Mouse (Mus musculus): ENCODE measurements around the gene Ero1lb. TPM values are rescaled to one million over a fixed set of nuclear protein-coding genes. Genes with fewer than 3 reads are reported as not detected.
"Not testable (repeated sequence)": the region's sequence is repeated elsewhere in the genome, so short reads cannot be mapped to it uniquely, and the experiment has no call there.

The Ero1lb gene
- polyA plus RNA-seq, 1 experiment from 2014 or later = 13.7 TPM

DNA sequence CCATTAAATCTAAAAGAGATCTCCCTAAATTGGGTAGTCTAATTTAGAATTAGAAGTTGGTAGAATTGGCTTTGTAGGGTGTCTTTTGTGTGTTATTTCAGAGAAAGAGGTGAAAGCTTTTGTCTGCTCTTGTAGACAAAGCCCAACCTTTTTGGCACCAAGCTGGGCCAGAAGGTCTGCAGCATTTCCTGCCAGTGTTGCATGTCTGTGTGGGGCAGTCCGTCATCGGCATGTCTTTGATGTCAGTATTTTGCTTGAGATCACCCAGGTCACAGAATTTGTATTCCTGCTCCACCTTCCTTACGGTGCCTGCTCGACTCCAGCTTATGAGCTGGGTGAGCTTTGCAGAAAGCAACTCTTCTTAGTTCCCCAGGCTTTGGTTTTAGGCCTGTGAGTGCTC, 31.4 kb downstream of the Ero1lb start:
- 78% methylated on average over 4 of the region's 4 CpGs for WGBS
- H3K4me2 ChIP-seq (replicated peaks); H3K27me3 ChIP-seq; ATAC-seq (ENCODE audit: low FRiP score, low read depth); H3K4me3 ChIP-seq; H3K9ac ChIP-seq (replicated peaks); H3K36me3 ChIP-seq; H3K27ac ChIP-seq (replicated peaks); H3K4me1 ChIP-seq; H3K9me3 ChIP-seq: not testable (repeated sequence)

- not testable (repeated sequence) for H3K4me2 ChIP-seq (replicated peaks); H3K27me3 ChIP-seq; H3K9ac ChIP-seq (replicated peaks); H3K27ac ChIP-seq (replicated peaks); H3K4me3 ChIP-seq; H3K4me1 ChIP-seq; ATAC-seq (ENCODE audit: low FRiP score, low read depth); H3K9me3 ChIP-seq
- H3K36me3 ChIP-seq = 0 out of 2 replicates have a peak, but pooled peaks cover 13% of the 10 kb centered on the region
Observed at GRCm38 (mm10) chr13:12610206-12610605, 44.5 kb downstream of the Ero1lb start.

GRCm38 (mm10) chr13:12614026-12614425, 48.4 kb downstream of the Ero1lb start:
- H3K4me3 ChIP-seq; H3K9ac ChIP-seq (replicated peaks); ATAC-seq (ENCODE audit: low FRiP score, low read depth); H3K27me3 ChIP-seq; H3K27ac ChIP-seq (replicated peaks); H3K9me3 ChIP-seq; H3K4me2 ChIP-seq (replicated peaks); H3K4me1 ChIP-seq: not testable (repeated sequence)
- 89% methylated on average over 6 of the region's 6 CpGs for WGBS
- peaks cover 28% of the 10 kb centered on the region for H3K36me3 ChIP-seq

DNA sequence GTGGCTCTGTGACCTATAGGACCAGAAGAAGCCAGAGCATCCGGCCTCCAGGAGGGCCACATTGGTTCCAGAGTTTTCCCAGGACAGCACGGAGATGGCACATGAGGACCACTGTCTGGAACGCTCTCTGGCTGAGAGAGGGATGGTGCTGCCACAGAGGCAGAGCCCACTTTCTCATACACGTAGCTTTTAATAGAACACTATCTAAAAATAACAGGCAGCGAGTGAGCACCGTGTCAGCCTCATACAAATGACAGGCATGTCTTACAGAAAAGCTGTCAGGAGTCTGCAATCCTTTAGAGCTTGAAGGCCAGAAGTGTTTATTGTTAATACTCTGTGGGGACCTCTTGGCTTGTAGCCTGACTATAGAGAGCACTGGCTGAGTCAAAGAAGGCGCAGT, 48.9 kb downstream of the Ero1lb start:
- not testable (repeated sequence) for H3K27me3 ChIP-seq; H3K4me1 ChIP-seq; H3K4me2 ChIP-seq (replicated peaks); H3K9ac ChIP-seq (replicated peaks); H3K4me3 ChIP-seq; H3K27ac ChIP-seq (replicated peaks); H3K9me3 ChIP-seq; ATAC-seq (ENCODE audit: low FRiP score, low read depth)
- 84% methylated on average over 7 of the region's 7 CpGs for WGBS
- H3K36me3 ChIP-seq = peaks cover 33% of the 10 kb centered on the region

DNA sequence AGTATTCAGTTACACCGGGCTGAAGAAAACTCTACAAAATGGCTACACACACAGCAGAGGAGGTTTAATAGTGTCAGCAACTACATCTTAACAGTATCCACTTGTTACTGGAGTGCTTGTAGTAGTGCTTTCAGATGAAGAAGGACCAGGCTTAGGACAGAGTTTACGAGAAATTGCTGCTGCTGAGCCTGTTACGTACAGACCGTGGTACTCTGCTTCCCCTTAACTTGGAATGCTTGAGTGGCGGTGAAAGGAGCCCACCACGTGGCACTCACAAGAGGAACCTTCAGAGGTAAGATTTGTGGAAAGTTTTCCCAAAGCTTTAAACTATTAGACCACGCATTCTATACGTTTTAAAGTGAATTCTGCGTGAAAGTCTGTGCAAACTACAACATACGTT, 49.3 kb downstream of the Ero1lb start:
- WGBS = 93% methylated on average over 10 of the region's 10 CpGs
- H3K27ac ChIP-seq (replicated peaks); H3K4me1 ChIP-seq; ATAC-seq (ENCODE audit: low FRiP score, low read depth); H3K9me3 ChIP-seq; H3K4me3 ChIP-seq; H3K4me2 ChIP-seq (replicated peaks); H3K9ac ChIP-seq (replicated peaks); H3K27me3 ChIP-seq: not testable (repeated sequence)
- H3K36me3 ChIP-seq = peaks cover 37% of the 10 kb centered on the region

GRCm38 (mm10) chr13:12616489-12616888, 50.8 kb downstream of the Ero1lb start:
- 94% methylated on average over 3 of the region's 3 CpGs for WGBS
- not testable (repeated sequence) for ATAC-seq (ENCODE audit: low FRiP score, low read depth); H3K27me3 ChIP-seq; H3K4me1 ChIP-seq; H3K9me3 ChIP-seq; H3K9ac ChIP-seq (replicated peaks); H3K4me2 ChIP-seq (replicated peaks); H3K27ac ChIP-seq (replicated peaks); H3K4me3 ChIP-seq
- H3K36me3 ChIP-seq = peaks cover 52% of the 10 kb centered on the region

GRCm38 (mm10) chr13:12619808-12620207, 54.1 kb downstream of the Ero1lb start:
- not testable (repeated sequence) for H3K27me3 ChIP-seq; H3K4me3 ChIP-seq; H3K4me1 ChIP-seq; H3K9ac ChIP-seq (replicated peaks); H3K9me3 ChIP-seq; ATAC-seq (ENCODE audit: low FRiP score, low read depth); H3K4me2 ChIP-seq (replicated peaks); H3K27ac ChIP-seq (replicated peaks)
- WGBS = 93% methylated on average over 8 of the region's 8 CpGs
- H3K36me3 ChIP-seq = peaks cover 56% of the 10 kb centered on the region

GRCm38 (mm10) chr13:12626061-12626460, 60.4 kb downstream of the Ero1lb start:
- H3K27ac ChIP-seq (replicated peaks); ATAC-seq (ENCODE audit: low FRiP score, low read depth); H3K4me2 ChIP-seq (replicated peaks); H3K4me3 ChIP-seq; H3K27me3 ChIP-seq; H3K4me1 ChIP-seq; H3K9me3 ChIP-seq; H3K9ac ChIP-seq (replicated peaks): not testable (repeated sequence)
- H3K36me3 ChIP-seq = peaks cover 25% of the 10 kb centered on the region
- WGBS = 89% methylated on average over 3 of the region's 3 CpGs

DNA sequence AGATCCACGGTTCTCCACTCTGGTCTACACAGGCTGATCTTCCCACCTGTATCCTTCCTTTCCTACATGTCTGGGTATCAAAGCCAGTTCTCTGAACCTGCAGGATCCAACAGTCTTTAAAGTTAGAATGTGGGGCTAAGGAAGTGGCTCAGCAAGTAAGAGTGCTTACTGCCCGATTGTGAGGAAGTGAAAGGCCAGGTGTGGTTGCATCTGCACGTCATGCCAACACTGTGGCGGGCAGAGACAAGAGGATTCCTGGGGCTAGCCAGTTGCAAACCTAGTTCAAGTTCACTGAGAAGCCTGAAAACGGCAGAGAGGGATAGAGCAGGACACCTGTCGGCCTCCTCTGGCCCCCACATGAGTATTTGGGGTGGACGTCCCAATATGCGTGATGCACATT, 62.1 kb downstream of the Ero1lb start:
- H3K4me3 ChIP-seq; H3K9ac ChIP-seq (replicated peaks); H3K27me3 ChIP-seq; H3K4me1 ChIP-seq; H3K4me2 ChIP-seq (replicated peaks); ATAC-seq (ENCODE audit: low FRiP score, low read depth); H3K9me3 ChIP-seq; H3K27ac ChIP-seq (replicated peaks): not testable (repeated sequence)
- H3K36me3 ChIP-seq = peaks cover 11% of the 10 kb centered on the region
- 90% methylated on average over 8 of the region's 8 CpGs for WGBS

DNA sequence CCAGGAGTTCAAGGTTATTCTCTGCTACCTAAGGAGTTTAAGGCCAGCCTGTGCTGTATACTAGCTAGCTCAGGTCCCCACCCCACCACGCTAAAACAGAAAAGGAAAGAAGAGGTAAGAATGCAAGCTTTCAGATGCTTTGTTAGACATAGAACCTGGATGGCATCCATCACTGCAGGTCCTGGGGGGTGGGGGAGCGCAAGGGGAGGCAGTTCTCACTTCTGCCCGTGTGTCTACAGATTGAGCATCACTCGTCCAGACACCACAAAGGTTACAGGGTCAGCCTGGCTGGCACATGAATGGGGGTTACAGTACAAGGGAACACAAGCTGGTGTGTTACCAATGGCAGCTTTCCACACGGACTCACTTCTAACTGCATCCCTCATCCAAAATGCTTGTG, 62.5 kb downstream of the Ero1lb start:
- not testable (repeated sequence) for H3K27ac ChIP-seq (replicated peaks); H3K36me3 ChIP-seq; H3K9ac ChIP-seq (replicated peaks); H3K4me3 ChIP-seq; H3K4me1 ChIP-seq; ATAC-seq (ENCODE audit: low FRiP score, low read depth); H3K9me3 ChIP-seq; H3K4me2 ChIP-seq (replicated peaks); H3K27me3 ChIP-seq
- WGBS = 87% methylated on average over 5 of the region's 5 CpGs

GRCm38 (mm10) chr13:12630252-12630651, 64.6 kb downstream of the Ero1lb start:
- WGBS = 93% methylated on average over 5 of the region's 5 CpGs
- H3K27ac ChIP-seq (replicated peaks); H3K9me3 ChIP-seq; H3K4me1 ChIP-seq; H3K4me3 ChIP-seq; H3K4me2 ChIP-seq (replicated peaks); H3K36me3 ChIP-seq; H3K9ac ChIP-seq (replicated peaks); ATAC-seq (ENCODE audit: low FRiP score, low read depth); H3K27me3 ChIP-seq: not testable (repeated sequence)

DNA sequence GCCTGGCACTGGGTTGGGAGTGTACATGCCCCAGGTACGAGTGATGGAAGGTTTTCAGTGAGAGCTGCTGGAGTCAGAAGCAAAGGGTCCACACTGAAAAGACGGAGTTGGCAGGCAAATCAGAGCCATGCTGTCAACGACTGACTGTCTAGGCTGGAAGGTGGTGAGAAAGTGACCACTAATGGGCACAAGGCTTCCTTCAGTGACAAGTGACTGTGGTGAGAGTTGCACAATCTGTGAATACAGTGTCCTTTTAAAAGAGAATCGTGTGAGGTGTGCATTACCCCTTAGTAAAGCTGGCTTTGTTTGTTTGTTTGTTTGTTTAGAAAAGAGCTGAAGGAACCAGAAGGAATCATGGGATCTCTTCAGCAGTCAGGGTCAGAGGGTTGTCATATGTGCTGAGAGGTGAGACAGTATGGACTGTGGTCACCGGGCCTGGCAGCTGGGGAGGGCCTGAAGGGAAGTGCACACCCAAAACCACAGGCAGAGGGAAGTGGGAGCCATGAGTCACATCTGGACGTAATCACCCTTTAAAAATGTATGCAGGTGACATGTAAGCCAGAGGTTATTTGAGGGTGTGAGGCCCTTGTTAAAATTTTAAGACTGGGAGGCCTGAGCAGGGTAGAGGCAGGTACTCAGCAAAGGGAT, 69.4 kb downstream of the Ero1lb start:
- not testable (repeated sequence) for H3K9ac ChIP-seq (replicated peaks); ATAC-seq (ENCODE audit: low FRiP score, low read depth); H3K9me3 ChIP-seq; H3K4me1 ChIP-seq; H3K27me3 ChIP-seq; H3K4me3 ChIP-seq; H3K4me2 ChIP-seq (replicated peaks); H3K36me3 ChIP-seq; H3K27ac ChIP-seq (replicated peaks)
- 83% methylated on average over 1 of the region's 6 CpGs for WGBS

DNA sequence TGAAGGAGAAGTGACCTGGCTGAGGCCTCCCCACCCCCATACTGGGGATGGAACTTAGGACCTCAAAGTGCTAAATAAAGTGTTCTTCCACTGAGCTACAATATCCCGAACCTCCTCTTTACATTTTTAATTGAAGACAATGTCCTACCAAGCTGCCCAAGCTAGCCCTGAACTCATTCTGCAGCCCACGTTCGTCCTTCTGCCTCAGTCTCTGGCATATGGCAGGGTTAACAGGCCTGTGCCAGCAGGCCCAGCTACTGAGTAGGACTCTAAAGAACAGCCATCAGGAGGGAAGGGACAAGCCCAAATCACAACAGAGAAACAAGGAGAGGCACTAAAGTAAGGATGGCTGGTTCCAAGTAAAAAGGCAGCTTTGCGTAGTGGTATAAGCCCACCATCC, 77.1 kb downstream of the Ero1lb start:
- 95% methylated on average over 3 of the region's 4 CpGs for WGBS

More for the DNA sequence above, 77.1 kb downstream of the Ero1lb start:
- H3K27ac ChIP-seq (replicated peaks); H3K4me2 ChIP-seq (replicated peaks); H3K9ac ChIP-seq (replicated peaks); H3K36me3 ChIP-seq; ATAC-seq (ENCODE audit: low FRiP score, low read depth); H3K4me1 ChIP-seq; H3K27me3 ChIP-seq; H3K4me3 ChIP-seq; H3K9me3 ChIP-seq: not testable (repeated sequence)
